Mouse (Mus musculus) inflammation-experienced regulatory T-cells, adult 16 weeks (primary cell): ENCODE results near the gene Matn1. TPM values are rescaled to one million over a fixed set of nuclear protein-coding genes. Genes with fewer than 3 reads are reported as not detected.

ENCODE experiments used
- polyA plus RNA-seq: library from polyadenylated mRNA; unstranded; fragments of 100-300 nt; shearing (Covaris generic); gene quantifications from one replicate; pipeline ENCODE4 v1.2.1, GENCODE M21; 2017

The Matn1 gene
- polyA plus RNA-seq: not detected

DNA sequence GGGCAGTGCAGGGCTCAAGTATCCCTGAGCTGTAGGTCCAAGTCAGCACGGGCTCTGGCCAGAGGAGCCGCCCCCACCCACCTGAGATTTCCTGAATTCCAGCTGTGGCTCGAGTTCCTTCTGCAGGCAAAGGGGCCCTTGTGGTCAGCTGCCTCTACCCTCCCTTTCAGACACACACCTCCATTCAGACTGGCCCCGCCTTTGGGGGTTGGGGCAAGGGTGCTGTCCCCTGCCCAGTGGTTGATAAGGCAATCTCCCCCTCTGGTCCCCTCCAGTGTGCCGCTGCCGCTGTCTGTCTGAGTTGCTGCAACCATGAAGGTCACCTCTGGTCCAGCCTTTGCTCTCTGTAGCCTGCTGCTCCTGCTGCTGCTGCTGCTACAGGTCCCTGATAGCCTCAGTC lies at the start of gene Matn1:
TSS of gene Matn1 (plus strand) at position 274 of the 400 bp plus-strand sequence.

DNA sequence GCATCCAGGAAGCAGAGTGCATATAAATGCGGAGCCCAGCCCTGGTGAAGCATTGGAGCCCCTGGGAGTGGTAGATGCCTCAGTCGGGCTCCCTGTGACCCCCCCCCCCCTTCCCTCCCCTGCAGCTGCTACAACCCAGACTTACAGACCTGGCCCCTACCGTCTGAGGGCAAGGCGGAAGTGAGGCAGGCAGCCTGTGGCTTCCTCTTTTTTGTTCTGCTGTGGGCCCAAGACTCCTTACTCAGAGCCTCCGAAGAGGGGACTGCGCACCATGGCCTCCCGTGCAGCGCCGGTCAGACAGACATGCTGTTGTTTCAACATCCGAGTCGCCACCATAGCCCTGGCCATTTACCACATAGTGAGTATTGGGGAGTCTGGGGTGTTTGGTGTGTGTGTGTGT lies 31.1 kb upstream of the Matn1 start, which contains the start of gene Laptm5:
TSS of gene Laptm5 (plus strand) at position 49 of the 400 bp plus-strand sequence.

Other genes starting within 250 kb of the Matn1 start
- 0.66 TPM for gene Sdc3, start 151.8 kb upstream of the Matn1 start, polyA plus RNA-seq
- 2,330 TPM for gene Laptm5, start 31.3 kb upstream of the Matn1 start, polyA plus RNA-seq